Mouse (Mus musculus) spleen, adult 2 months (tissue): Measurements from ENCODE around the gene Heg1. TPM values are rescaled to one million over a fixed set of nuclear protein-coding genes. Genes with fewer than 3 reads are reported as not detected.

Experiments used
- DNase-seq, 2 experiments: peaks; one replicate each; pipeline versions ENCODE4 v3.0.0 to v3.0.0-alpha.2; 2012 to 2021; ENCODE audit warnings: low spot score in 2 of 2, low read depth in 1 of 2
- H3K27ac ChIP-seq: fragments of 200-500 bp; 2 replicates; pipeline ENCODE4 v1.5.1; 2012; ENCODE audit warnings: low read length, inconsistent platforms; ENCODE audit not compliant: insufficient read depth
- H3K27me3 ChIP-seq: fragments of 200-500 bp; 2 replicates; pipeline ENCODE4 v1.6.1; 2012; ENCODE audit warnings: mild to moderate bottlenecking, moderate library complexity, low read length, inconsistent platforms; ENCODE audit not compliant: control insufficient read depth, insufficient read depth
- H3K36me3 ChIP-seq: fragments of 200-500 bp; 2 replicates; pipeline ENCODE4 v1.6.1; 2012; ENCODE audit warnings: mild to moderate bottlenecking, low read length, inconsistent platforms; ENCODE audit not compliant: control insufficient read depth, insufficient read depth
- H3K4me1 ChIP-seq: fragments of 200-500 bp; 2 replicates; pipeline ENCODE4 v1.6.1; 2011; ENCODE audit warnings: inconsistent platforms; ENCODE audit not compliant: control insufficient read depth, insufficient read depth, insufficient read length
- H3K4me3 ChIP-seq: fragments of 200-500 bp; 2 replicates; pipeline ENCODE4 v1.5.1; 2011; ENCODE audit warnings: mild to moderate bottlenecking, inconsistent platforms; ENCODE audit not compliant: insufficient read depth, insufficient read length; ENCODE audit errors: extremely low read depth
- CTCF ChIP-seq: fragments of 200-500 bp; IDR thresholded peaks from 2 replicates; pipeline ENCODE4 v1.5.1; 2011; ENCODE audit warnings: mild to moderate bottlenecking, inconsistent platforms; ENCODE audit not compliant: insufficient read depth, insufficient read length, insufficient replicate concordance; ENCODE audit errors: extremely low read depth
- POLR2A ChIP-seq: fragments of 200-500 bp; IDR thresholded peaks from 2 replicates; pipeline ENCODE4 v1.6.1; 2011; ENCODE audit warnings: low read depth, low read length, inconsistent platforms
- WGBS: fragments of 180-500 bp; shearing (Covaris S2); methylation state at CpG from one replicate; pipeline ENCODE4 v1.1.7; 2018; 5-methylcytosine and 5-hydroxymethylcytosine counted together
- polyA plus RNA-seq: library from polyadenylated mRNA; depleted of rRNA; stranded (reverse); fragments of >200 nt; gene quantifications from 2 replicates; pipeline ENCODE4 v1.2.3, GENCODE M21; 2012

Gene Heg1
- polyA plus RNA-seq, 1 experiment, result 36.0 TPM

GRCm38 (mm10) chr16:33706111-33706890, 22.1 kb downstream of the Heg1 start:
- 87% methylated on average over 14 of the region's 14 CpGs for WGBS
- H3K4me1 ChIP-seq, result peaks cover 28% of the 10 kb centered on the region; the same call in 1 of the 2 replicates
- no peak overlapping the region for H3K4me3 ChIP-seq
- DNase-seq, result no peak
- no peaks in the 10 kb centered on the region for H3K27me3 ChIP-seq
- no peak overlapping the region for H3K27ac ChIP-seq
- peaks cover 8% of the 10 kb centered on the region for H3K36me3 ChIP-seq
- TF ChIP-seq POLR2A (no peak), CTCF (no peak)

DNA sequence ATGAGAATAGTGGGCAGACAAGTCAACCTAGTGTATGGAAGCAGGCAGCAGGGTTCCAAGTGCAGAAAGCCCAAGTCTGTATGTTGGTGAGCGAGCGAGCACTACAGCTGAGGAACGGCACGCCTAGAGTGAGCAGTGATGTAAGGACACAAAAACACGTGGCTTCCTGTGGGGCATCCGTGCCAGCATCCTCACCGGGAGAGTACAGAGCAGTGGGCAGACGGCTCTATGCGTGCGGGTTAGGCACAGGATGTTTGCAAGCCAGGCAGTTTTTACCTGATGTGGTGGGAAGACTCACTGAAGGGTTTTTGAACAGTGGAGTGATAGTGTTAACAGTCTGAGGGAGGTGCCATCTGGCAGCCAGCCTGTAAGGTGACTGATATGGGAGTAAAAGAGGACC, 23.9 kb downstream of the Heg1 start:
- WGBS, result 42% methylated on average over 10 of the region's 10 CpGs
- Histone ChIP-seq H3K27me3 (no peaks in the 10 kb centered on the region), H3K4me1 (peaks cover 28% of the 10 kb centered on the region; the same call in 1 of the 2 replicates), H3K4me3 (no peak overlapping the region), H3K36me3 (peaks cover 9% of the 10 kb centered on the region), H3K27ac (peak overlapping the region; percentile 2)
- DNase-seq, result no peak
- no peak for TF ChIP-seq POLR2A
- TF ChIP-seq CTCF, result no peak

GRCm38 (mm10) chr16:33708585-33709397, 24.6 kb downstream of the Heg1 start:
- Histone ChIP-seq H3K4me3 (no peak overlapping the region), H3K27ac (peak overlapping the region; percentile 2), H3K4me1 (peaks cover 28% of the 10 kb centered on the region; the same call in 1 of the 2 replicates), H3K36me3 (peaks cover 9% of the 10 kb centered on the region), H3K27me3 (no peaks in the 10 kb centered on the region)
- DNase-seq, result no peak
- WGBS, result 66% methylated on average over 12 of the region's 12 CpGs
- TF ChIP-seq POLR2A (no peak), CTCF (no peak)

- peak overlapping the region; percentile 49 for H3K27ac ChIP-seq
- DNase-seq, result peak; percentile 80 to 86
- TF ChIP-seq POLR2A (no peak), CTCF (peak; percentile 39; the same call in 1 of the 2 replicates)
- no peaks in the 10 kb centered on the region for H3K27me3 ChIP-seq
- peaks cover 12% of the 10 kb centered on the region for H3K36me3 ChIP-seq
- peaks cover 10% of the 10 kb centered on the region; the same call in 1 of the 2 replicates for H3K4me1 ChIP-seq
- 9% methylated on average over 13 of the region's 13 CpGs for WGBS
- no peak overlapping the region for H3K4me3 ChIP-seq
These were observed 30.1 kb downstream of the Heg1 start for GRCm38 (mm10) chr16:33714271-33714670.

DNA sequence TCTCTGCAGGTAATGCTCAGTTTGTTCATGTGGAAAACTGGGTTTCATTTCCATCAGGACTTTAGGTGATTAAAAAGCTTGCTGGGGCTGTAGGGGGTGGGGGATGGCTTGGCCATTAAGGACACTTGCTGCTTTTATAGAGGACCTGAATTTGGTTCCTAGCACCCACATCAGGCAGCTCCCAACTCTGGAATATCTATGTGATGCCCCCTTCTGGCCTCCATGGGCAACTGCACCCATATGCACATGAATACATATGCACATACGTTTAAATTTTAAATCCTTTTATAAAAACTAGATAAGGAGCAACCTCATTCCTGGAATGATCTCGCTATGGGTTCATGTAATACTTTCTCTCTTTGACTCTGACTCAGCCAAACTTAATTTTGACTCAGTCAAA, 39.1 kb downstream of the Heg1 start:
- TF ChIP-seq CTCF (no peak), POLR2A (no peak)
- no peaks in the 10 kb centered on the region for H3K27me3 ChIP-seq
- WGBS, result 99% methylated on average over 2 of the region's 2 CpGs
- H3K4me3 ChIP-seq, result no peak overlapping the region
- H3K4me1 ChIP-seq, result no peaks in the 10 kb centered on the region
- peaks cover 42% of the 10 kb centered on the region for H3K36me3 ChIP-seq
- H3K27ac ChIP-seq, result no peak overlapping the region
- no peak for DNase-seq

- no peak overlapping the region for H3K4me3 ChIP-seq
- H3K27ac ChIP-seq, result no peak overlapping the region
- DNase-seq, result no peak
- 97% methylated on average over 3 of the region's 3 CpGs for WGBS
- TF ChIP-seq POLR2A (no peak), CTCF (no peak)
- H3K27me3 ChIP-seq, result no peaks in the 10 kb centered on the region
- no peaks in the 10 kb centered on the region for H3K4me1 ChIP-seq
- H3K36me3 ChIP-seq, result peaks cover 40% of the 10 kb centered on the region
These were observed 39.8 kb downstream of the Heg1 start for GRCm38 (mm10) chr16:33723983-33724382.
